Mouse (Mus musculus) spleen, adult 2 months (tissue): ENCODE measurements around the gene Zdhhc17.

ENCODE experiments used
- CTCF ChIP-seq: fragments of 200-500 bp; IDR thresholded peaks from 2 replicates; pipeline ENCODE4 v1.5.1; 2011; ENCODE audit warnings: mild to moderate bottlenecking, inconsistent platforms; ENCODE audit not compliant: insufficient read depth, insufficient read length, insufficient replicate concordance; ENCODE audit errors: extremely low read depth
- POLR2A ChIP-seq: fragments of 200-500 bp; IDR thresholded peaks from 2 replicates; pipeline ENCODE4 v1.6.1; 2011; ENCODE audit warnings: low read depth, low read length, inconsistent platforms

- no peak for TF ChIP-seq CTCF
- no peak for TF ChIP-seq POLR2A
These were observed 26.9 kb upstream of the Zdhhc17 start for GRCm38 (mm10) chr10:111036851-111037250.
